Mouse (Mus musculus): ENCODE data around the gene Slco2a1. TPM values are rescaled to one million over a fixed set of nuclear protein-coding genes. Genes with fewer than 3 reads are reported as not detected.

Gene Slco2a1
- polyA plus RNA-seq, 2 experiments, result 5.1 to 7.2 TPM

DNA sequence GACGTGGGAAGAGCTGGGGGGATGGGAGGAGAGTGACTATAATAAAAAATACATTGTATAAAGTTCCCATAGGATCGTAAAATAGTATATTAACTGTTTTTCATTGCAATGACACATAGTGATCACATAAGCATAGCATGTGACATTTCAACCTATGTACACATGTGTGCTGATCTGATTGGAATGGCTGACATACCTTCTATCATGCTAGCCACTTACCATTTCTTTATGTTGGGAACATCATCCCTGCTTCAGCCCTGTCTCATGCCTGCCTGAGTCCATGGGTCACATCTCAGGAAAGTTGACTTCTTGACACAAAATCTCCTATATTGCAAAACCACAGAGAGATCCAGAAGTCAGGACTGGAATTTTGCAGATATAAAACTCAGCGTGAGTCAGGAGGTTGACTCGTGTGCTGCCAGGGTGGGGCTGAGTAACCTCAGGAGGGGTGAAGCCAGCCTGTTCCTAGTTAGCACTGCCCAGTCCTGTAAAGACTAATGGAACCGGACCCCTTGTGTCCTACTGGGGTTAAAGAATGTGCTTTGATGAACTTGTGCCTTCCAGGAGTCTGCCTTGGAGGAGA is 73.0 kb downstream of the Slco2a1 start:
- no peak for ATAC-seq (ENCODE audit: low FRiP score, low read depth)
- no peak for TF ChIP-seq POLR2A (IDR thresholded peaks at IDR 0.05; ENCODE audit: borderline replicate concordance, extremely low read depth, insufficient read depth, insufficient read length)
- no peaks in the 10 kb centered on the region for H3K9me3 ChIP-seq (ENCODE audit: control insufficient read depth, low read length)
- no peak overlapping the region for H3K9ac ChIP-seq (ENCODE audit: low read depth, low read length, severe bottlenecking)
- no peak overlapping the region for H3K4me2 ChIP-seq (replicated peaks; ENCODE audit: low read depth, low read length, severe bottlenecking)
- no peak overlapping the region for H3K27ac ChIP-seq (replicated peaks; ENCODE audit: low read depth, low read length)
- 43% methylated on average over 5 of the region's 5 CpGs for WGBS
- H3K4me3 ChIP-seq (replicated peaks; ENCODE audit: low read length), result no peak overlapping the region
- H3K27me3 ChIP-seq (ENCODE audit: control insufficient read depth, insufficient read depth, low read length), result no peaks in the 10 kb centered on the region
- H3K4me1 ChIP-seq (ENCODE audit: control insufficient read depth, insufficient read depth, low read length), result no peaks in the 10 kb centered on the region
- H3K36me3 ChIP-seq (ENCODE audit: control insufficient read depth, insufficient read depth, low read length), result no peaks in the 10 kb centered on the region
- DNase-seq (ENCODE audit: low spot score), result no peak

DNA sequence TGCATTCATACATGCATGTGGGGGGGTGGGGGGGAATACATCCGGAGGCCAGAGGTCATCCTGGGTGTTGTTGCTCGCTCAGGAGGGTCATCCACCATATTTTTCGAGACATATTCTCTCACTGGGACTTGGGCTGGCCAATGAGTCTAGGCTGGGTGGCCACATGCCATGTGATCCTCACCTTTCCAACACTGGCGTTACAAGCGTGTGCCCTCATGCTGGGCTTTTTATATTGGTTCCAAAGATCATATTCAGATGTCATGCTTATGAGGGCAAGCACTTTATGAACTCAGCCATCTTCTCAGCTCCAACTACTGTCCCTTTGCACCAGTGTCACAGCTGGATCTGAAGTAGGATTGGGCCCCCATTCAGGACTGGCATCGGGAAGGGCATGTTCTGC is 75.1 kb downstream of the Slco2a1 start:
- H3K27me3 ChIP-seq (ENCODE audit: control insufficient read depth, insufficient read depth, low read length), result no peaks in the 10 kb centered on the region
- no peak for ATAC-seq (ENCODE audit: low FRiP score, low read depth)
- H3K9me3 ChIP-seq (ENCODE audit: control insufficient read depth, low read length), result no peaks in the 10 kb centered on the region
- H3K9ac ChIP-seq (ENCODE audit: low read depth, low read length, severe bottlenecking), result no peak overlapping the region
- peaks cover 5% of the 10 kb centered on the region for H3K4me1 ChIP-seq (ENCODE audit: control insufficient read depth, insufficient read depth, low read length)
- no peak overlapping the region for H3K27ac ChIP-seq (replicated peaks; ENCODE audit: low read depth, low read length)
- H3K4me3 ChIP-seq (replicated peaks; ENCODE audit: low read length), result no peak overlapping the region
- DNase-seq (ENCODE audit: low spot score), result no peak
- 97% methylated on average over 6 of the region's 6 CpGs for WGBS
- no peak overlapping the region for H3K4me2 ChIP-seq (replicated peaks; ENCODE audit: low read depth, low read length, severe bottlenecking)
- TF ChIP-seq POLR2A (IDR thresholded peaks at IDR 0.05; ENCODE audit: borderline replicate concordance, extremely low read depth, insufficient read depth, insufficient read length), result no peak
- no peaks in the 10 kb centered on the region for H3K36me3 ChIP-seq (ENCODE audit: control insufficient read depth, insufficient read depth, low read length)

DNA sequence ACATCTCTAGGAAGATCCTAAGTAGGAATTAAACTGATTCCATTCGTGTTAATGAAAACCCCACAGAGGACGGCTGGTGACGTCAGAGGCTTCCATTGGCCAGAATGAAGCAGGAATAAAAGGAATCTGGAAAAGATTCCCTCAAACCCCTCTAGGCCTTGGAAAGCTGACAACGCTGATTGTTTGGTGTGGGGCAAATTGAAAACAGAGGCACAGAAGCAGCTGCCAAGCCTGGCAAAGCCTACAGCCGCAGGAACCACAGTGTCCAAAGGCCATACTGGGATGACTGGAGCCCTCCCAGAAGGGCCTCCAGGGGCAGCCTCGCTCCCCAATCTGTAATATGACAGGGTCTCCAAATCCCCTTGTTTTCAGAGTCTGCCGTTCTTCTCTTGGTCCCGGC is 78.3 kb downstream of the Slco2a1 start:
- no peaks in the 10 kb centered on the region for H3K9me3 ChIP-seq (ENCODE audit: control insufficient read depth, low read length)
- no peak for TF ChIP-seq POLR2A (IDR thresholded peaks at IDR 0.05; ENCODE audit: borderline replicate concordance, extremely low read depth, insufficient read depth, insufficient read length)
- H3K9ac ChIP-seq (ENCODE audit: low read depth, low read length, severe bottlenecking), result no peak overlapping the region
- ATAC-seq (ENCODE audit: low FRiP score, low read depth), result peak; percentile 42; the same call in 1 of the 2 replicates
- H3K27ac ChIP-seq (replicated peaks; ENCODE audit: low read depth, low read length), result 0 out of 2 replicates have a peak overlapping the region, but pooled peaks have one; percentile 38
- 52% methylated on average over 8 of the region's 8 CpGs for WGBS
- no peaks in the 10 kb centered on the region for H3K27me3 ChIP-seq (ENCODE audit: control insufficient read depth, insufficient read depth, low read length)
- no peak overlapping the region for H3K4me2 ChIP-seq (replicated peaks; ENCODE audit: low read depth, low read length, severe bottlenecking)
- H3K36me3 ChIP-seq (ENCODE audit: control insufficient read depth, insufficient read depth, low read length), result no peaks in the 10 kb centered on the region
- peaks cover 5% of the 10 kb centered on the region for H3K4me1 ChIP-seq (ENCODE audit: control insufficient read depth, insufficient read depth, low read length)
- no peak overlapping the region for H3K4me3 ChIP-seq (replicated peaks; ENCODE audit: low read length)
- DNase-seq (ENCODE audit: low spot score), result peak; percentile 80

DNA sequence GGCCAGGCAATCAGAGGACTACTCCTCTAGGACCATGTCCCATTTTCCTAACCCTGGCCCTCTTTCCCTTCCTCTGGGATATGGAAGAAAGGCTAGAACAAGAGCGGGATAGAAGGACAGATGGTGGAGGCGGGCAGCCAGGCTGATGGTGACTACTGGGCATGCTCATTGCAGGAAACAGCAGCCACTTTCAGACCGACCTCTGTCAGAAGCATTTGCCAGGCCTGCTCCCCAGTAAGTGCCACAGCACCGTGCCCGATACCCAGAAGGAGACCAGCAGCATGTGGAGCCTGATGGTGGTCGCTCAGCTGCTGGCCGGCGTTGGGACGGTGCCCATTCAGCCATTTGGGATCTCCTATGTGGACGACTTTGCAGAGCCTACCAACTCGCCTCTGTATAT is 79.1 kb downstream of the Slco2a1 start:
- H3K4me3 ChIP-seq (replicated peaks; ENCODE audit: low read length), result no peak overlapping the region
- H3K9ac ChIP-seq (ENCODE audit: low read depth, low read length, severe bottlenecking), result no peak overlapping the region
- ATAC-seq (ENCODE audit: low FRiP score, low read depth), result no peak
- peaks cover 5% of the 10 kb centered on the region for H3K4me1 ChIP-seq (ENCODE audit: control insufficient read depth, insufficient read depth, low read length)
- no peaks in the 10 kb centered on the region for H3K36me3 ChIP-seq (ENCODE audit: control insufficient read depth, insufficient read depth, low read length)
- no peak for TF ChIP-seq POLR2A (IDR thresholded peaks at IDR 0.05; ENCODE audit: borderline replicate concordance, extremely low read depth, insufficient read depth, insufficient read length)
- no peaks in the 10 kb centered on the region for H3K9me3 ChIP-seq (ENCODE audit: control insufficient read depth, low read length)
- WGBS, result 84% methylated on average over 11 of the region's 11 CpGs
- DNase-seq (ENCODE audit: low spot score), result no peak
- no peak overlapping the region for H3K27ac ChIP-seq (replicated peaks; ENCODE audit: low read depth, low read length)
- H3K4me2 ChIP-seq (replicated peaks; ENCODE audit: low read depth, low read length, severe bottlenecking), result no peak overlapping the region
- no peaks in the 10 kb centered on the region for H3K27me3 ChIP-seq (ENCODE audit: control insufficient read depth, insufficient read depth, low read length)

DNA sequence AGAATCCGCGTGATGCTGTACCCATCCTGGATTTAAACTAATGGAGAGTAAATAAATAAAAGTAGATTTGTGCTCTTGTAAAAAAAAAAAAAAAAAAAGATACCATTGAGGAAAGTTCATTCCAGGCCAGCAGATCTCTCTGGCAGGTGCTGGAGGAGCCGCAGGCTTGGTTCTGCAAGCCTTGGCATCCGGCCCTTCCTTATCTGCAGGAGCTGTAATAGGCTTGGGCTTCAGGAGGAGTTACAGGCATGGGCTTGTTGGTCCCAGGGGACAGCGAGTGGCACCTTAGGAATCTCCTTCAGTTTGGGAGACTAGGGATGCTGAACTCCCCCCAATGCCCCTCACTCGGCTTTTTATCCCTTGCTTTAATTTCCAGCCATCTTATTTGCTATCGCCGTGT is 80.3 kb downstream of the Slco2a1 start:
- Histone ChIP-seq H3K9ac (ENCODE audit: low read depth, low read length, severe bottlenecking) (no peak overlapping the region), H3K4me1 (ENCODE audit: control insufficient read depth, insufficient read depth, low read length) (peaks cover 5% of the 10 kb centered on the region), H3K27ac (replicated peaks; ENCODE audit: low read depth, low read length) (no peak overlapping the region), H3K36me3 (ENCODE audit: control insufficient read depth, insufficient read depth, low read length) (no peaks in the 10 kb centered on the region), H3K4me3 (replicated peaks; ENCODE audit: low read length) (no peak overlapping the region), H3K4me2 (replicated peaks; ENCODE audit: low read depth, low read length, severe bottlenecking) (no peak overlapping the region), H3K9me3 (ENCODE audit: control insufficient read depth, low read length) (no peaks in the 10 kb centered on the region), H3K27me3 (ENCODE audit: control insufficient read depth, insufficient read depth, low read length) (no peaks in the 10 kb centered on the region)
- no peak for ATAC-seq (ENCODE audit: low FRiP score, low read depth)
- no peak for DNase-seq (ENCODE audit: low spot score)
- TF ChIP-seq POLR2A (IDR thresholded peaks at IDR 0.05; ENCODE audit: borderline replicate concordance, extremely low read depth, insufficient read depth, insufficient read length), result no peak
- 89% methylated on average over 8 of the region's 8 CpGs for WGBS
